Mouse (Mus musculus): Measurements from ENCODE around the gene Tex2. TPM values are rescaled to one million over a fixed set of nuclear protein-coding genes. Genes with fewer than 3 reads are reported as not detected.

Gene Tex2
- polyA plus RNA-seq, 1 experiment from 2014 or later = 5.6 TPM

GRCm38 (mm10) chr11:106460671-106461070, 152.6 kb downstream of the Tex2 start:
- H3K4me1 ChIP-seq = 0 out of 2 replicates have a peak, but pooled peaks cover 3% of the 10 kb centered on the region
- H3K27ac ChIP-seq (replicated peaks) = no peak overlapping the region
- no peak for DNase-seq (ENCODE audit: low spot score)
- WGBS = 98% methylated on average over 1 of the region's 1 CpGs
- no peaks in the 10 kb centered on the region for H3K36me3 ChIP-seq
- H3K9me3 ChIP-seq (replicated peaks) = no peaks in the 10 kb centered on the region
- H3K27me3 ChIP-seq (ENCODE audit: low read depth, poor library complexity, severe bottlenecking) = no peaks in the 10 kb centered on the region
- H3K4me3 ChIP-seq = no peak overlapping the region

DNA sequence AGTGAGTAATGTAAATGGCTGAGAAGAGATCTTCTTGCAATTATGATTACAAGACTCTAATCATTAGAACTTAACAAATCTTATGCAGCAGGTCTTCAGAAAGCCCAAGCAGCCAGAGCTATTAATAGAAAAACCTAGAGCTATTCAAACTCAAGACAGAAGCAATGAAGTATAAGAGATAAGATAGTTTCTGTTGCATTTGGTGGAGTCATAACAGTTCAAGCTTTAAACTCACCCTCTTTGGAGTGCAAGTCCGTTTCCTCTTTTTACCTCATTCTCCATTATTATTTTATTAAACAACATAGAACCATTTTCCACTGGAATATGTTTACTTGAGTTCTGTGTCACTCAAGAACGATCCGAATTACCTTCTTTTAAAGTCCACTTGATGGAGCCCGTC, 154.7 kb downstream of the Tex2 start:
- 95% methylated on average over 4 of the region's 4 CpGs for WGBS
- Histone ChIP-seq H3K27ac (replicated peaks) (no peak overlapping the region), H3K27me3 (ENCODE audit: low read depth, poor library complexity, severe bottlenecking) (no peaks in the 10 kb centered on the region), H3K9me3 (replicated peaks) (no peaks in the 10 kb centered on the region), H3K36me3 (no peaks in the 10 kb centered on the region), H3K4me1 (0 out of 2 replicates have a peak, but pooled peaks cover 3% of the 10 kb centered on the region), H3K4me3 (no peak overlapping the region)
- no peak for DNase-seq (ENCODE audit: low spot score)

Other genes starting within 250 kb of the Tex2 start
- 0.10 TPM in 1 of 2 replicates, not detected in the other for gene Prr29, start 248.0 kb downstream of the Tex2 start, polyA plus RNA-seq (2016; fragmentation: Nextera tagmentation; extraction: Ambion mirVana)
- gene Icam2, start 225.3 kb downstream of the Tex2 start, polyA plus RNA-seq (2016; fragmentation: Nextera tagmentation; extraction: Ambion mirVana) = 13.4 and 15.0 TPM in 2 replicates
- gene Ern1, start 125.6 kb downstream of the Tex2 start, polyA plus RNA-seq (2016; fragmentation: Nextera tagmentation; extraction: Ambion mirVana) = 5.0 and 5.2 TPM in 2 replicates
- 15.3 and 17.2 TPM in 2 replicates for gene Pecam1, start 137.2 kb upstream of the Tex2 start, polyA plus RNA-seq (2016; fragmentation: Nextera tagmentation; extraction: Ambion mirVana)
- gene Milr1, start 137.8 kb upstream of the Tex2 start, polyA plus RNA-seq (2016; fragmentation: Nextera tagmentation; extraction: Ambion mirVana) = 0.67 and 1.1 TPM in 2 replicates
- gene Polg2, start 166.1 kb upstream of the Tex2 start, polyA plus RNA-seq (2016; fragmentation: Nextera tagmentation; extraction: Ambion mirVana) = 10.2 and 10.7 TPM in 2 replicates
- gene Ddx5, start 175.8 kb upstream of the Tex2 start, polyA plus RNA-seq (2016; fragmentation: Nextera tagmentation; extraction: Ambion mirVana) = 295 and 331 TPM in 2 replicates
- gene Cep95, start 175.8 kb upstream of the Tex2 start, polyA plus RNA-seq (2016; fragmentation: Nextera tagmentation; extraction: Ambion mirVana) = 18.0 and 19.1 TPM in 2 replicates